Mouse (Mus musculus) brown adipose tissue, adult 24 weeks (tissue): ENCODE measurements around the gene Kdm1b. TPM values are rescaled to one million over a fixed set of nuclear protein-coding genes. Genes with fewer than 3 reads are reported as not detected.

Source experiments
- H3K27ac ChIP-seq: fragments of 200-500 bp; replicated peaks from 2 replicates; pipeline ENCODE4 v1.5.1; 2012; ENCODE audit warnings: low read depth, mild to moderate bottlenecking, low read length
- H3K4me1 ChIP-seq: fragments of 200-500 bp; 2 replicates; pipeline ENCODE4 v1.6.1; 2012; ENCODE audit warnings: low read length, mixed read lengths; ENCODE audit not compliant: control insufficient read depth, insufficient read depth, insufficient read length
- H3K4me3 ChIP-seq: fragments of 200-500 bp; 2 replicates; pipeline ENCODE4 v1.5.1; 2012; ENCODE audit warnings: low read depth, mild to moderate bottlenecking, low read length, moderate library complexity; ENCODE audit not compliant: insufficient read depth
- polyA plus RNA-seq: library from polyadenylated mRNA; stranded (reverse); fragments of >200 nt; gene quantifications from 2 replicates; pipeline ENCODE4 v1.2.4, GENCODE M21; 2012; ENCODE audit not compliant: missing spikeins, insufficient read depth, insufficient read length

Gene Kdm1b
- polyA plus RNA-seq, 1 experiment: 8.2 TPM

DNA sequence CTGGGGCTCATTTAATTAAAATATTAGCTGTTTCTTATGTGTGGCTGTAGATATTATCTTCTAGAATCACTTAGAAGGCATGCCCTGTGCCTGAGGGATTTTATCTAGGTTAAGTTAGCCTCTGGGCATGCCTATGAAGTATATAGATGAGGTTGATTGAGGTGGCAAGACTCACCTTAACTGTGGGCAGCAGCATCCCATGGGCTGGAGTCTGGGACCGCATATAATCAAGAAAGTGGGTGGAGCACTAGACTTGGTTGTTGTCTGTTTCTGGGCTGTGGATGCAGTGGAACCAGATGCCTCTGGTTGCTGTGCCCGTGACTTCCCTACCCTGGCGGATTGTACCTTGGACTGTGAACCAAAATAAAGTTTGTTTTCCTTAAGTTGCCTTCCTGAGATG, 68.8 kb downstream of the Kdm1b start:
- no peak overlapping the region for H3K27ac ChIP-seq
- H3K4me3 ChIP-seq: no peak overlapping the region
- no peaks in the 10 kb centered on the region for H3K4me1 ChIP-seq

- Histone ChIP-seq H3K4me3 (no peak overlapping the region), H3K4me1 (no peaks in the 10 kb centered on the region), H3K27ac (no peak overlapping the region)
These were observed 69.6 kb downstream of the Kdm1b start for GRCm38 (mm10) chr13:47112924-47113323.

DNA sequence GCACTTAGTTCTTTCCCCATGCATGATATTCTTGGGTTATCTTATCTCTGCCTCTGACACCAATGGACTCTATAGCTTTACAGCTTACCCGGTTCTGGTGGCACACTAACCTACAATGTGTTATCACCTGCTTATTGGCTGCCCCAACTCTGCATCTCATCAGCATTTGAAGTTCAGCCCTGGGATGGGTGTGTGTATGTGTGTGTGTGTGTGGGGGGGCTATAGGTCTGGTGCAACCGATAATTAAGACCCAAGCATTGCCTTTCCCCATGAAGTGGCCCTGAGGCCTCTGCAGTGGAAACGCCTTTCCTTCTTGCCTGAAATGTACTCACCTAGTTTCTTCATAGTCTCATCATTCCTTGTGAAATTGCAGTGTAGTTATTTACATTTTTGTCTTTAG, 72.7 kb downstream of the Kdm1b start:
- H3K4me1 ChIP-seq: no peaks in the 10 kb centered on the region
- no peak overlapping the region for H3K27ac ChIP-seq
- no peak overlapping the region for H3K4me3 ChIP-seq

GRCm38 (mm10) chr13:47121333-47121889, 78.1 kb downstream of the Kdm1b start:
- Histone ChIP-seq H3K4me1 (no peaks in the 10 kb centered on the region), H3K27ac (no peak overlapping the region), H3K4me3 (no peak overlapping the region)

- no peaks in the 10 kb centered on the region for H3K4me1 ChIP-seq
- peak within 1 kb of the TSS; percentile 46 for H3K4me3 ChIP-seq
- no peak within 1 kb of the TSS for H3K27ac ChIP-seq
These were observed 79.5 kb downstream of the Kdm1b start, which contains the start of gene Rnf144b for GRCm38 (mm10) chr13:47122537-47123430. Gene Rnf144b, plus strand, starts transcription at chr13:47122656.

GRCm38 (mm10) chr13:47124449-47124848, 81.2 kb downstream of the Kdm1b start:
- Histone ChIP-seq H3K4me1 (no peaks in the 10 kb centered on the region), H3K27ac (no peak overlapping the region), H3K4me3 (no peak overlapping the region)

GRCm38 (mm10) chr13:47124986-47125385, 81.7 kb downstream of the Kdm1b start:
- Histone ChIP-seq H3K4me1 (no peaks in the 10 kb centered on the region), H3K27ac (no peak overlapping the region), H3K4me3 (no peak overlapping the region)

- no peak overlapping the region for H3K4me3 ChIP-seq
These were observed 82.3 kb downstream of the Kdm1b start for GRCm38 (mm10) chr13:47125595-47125994.

GRCm38 (mm10) chr13:47129090-47129489, 85.8 kb downstream of the Kdm1b start:
- no peak overlapping the region for H3K27ac ChIP-seq
- H3K4me1 ChIP-seq: no peaks in the 10 kb centered on the region

More at GRCm38 (mm10) chr13:47125595-47125994, 82.3 kb downstream of the Kdm1b start:
- H3K4me1 ChIP-seq: no peaks in the 10 kb centered on the region
- H3K27ac ChIP-seq: no peak overlapping the region

DNA sequence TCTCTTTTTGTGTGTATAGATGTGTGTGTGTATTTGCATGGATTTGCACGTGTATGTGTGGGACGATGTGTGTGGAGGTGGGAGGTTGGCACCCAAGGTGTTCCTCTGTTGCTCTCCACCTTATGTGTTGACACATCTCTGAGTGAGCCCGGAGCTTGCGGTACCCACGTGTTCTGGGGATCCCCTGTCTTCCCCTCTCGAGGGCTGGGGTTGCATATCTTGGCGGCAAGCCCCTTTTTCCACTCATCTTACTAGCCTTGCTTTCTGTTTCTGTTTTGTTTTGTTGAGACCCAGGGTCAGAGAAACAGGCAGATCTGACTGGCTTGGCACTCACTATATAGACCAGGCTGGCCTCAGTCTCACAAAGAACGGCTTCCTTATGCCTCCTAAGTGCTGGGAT, 89.8 kb downstream of the Kdm1b start:
- H3K4me1 ChIP-seq: no peaks in the 10 kb centered on the region
- no peak overlapping the region for H3K27ac ChIP-seq
- H3K4me3 ChIP-seq: no peak overlapping the region

More at GRCm38 (mm10) chr13:47129090-47129489, 85.8 kb downstream of the Kdm1b start:
- H3K4me3 ChIP-seq: no peak overlapping the region

- Histone ChIP-seq H3K27ac (no peak overlapping the region), H3K4me1 (no peaks in the 10 kb centered on the region), H3K4me3 (no peak overlapping the region)
These were observed 91.5 kb downstream of the Kdm1b start for GRCm38 (mm10) chr13:47134836-47135235.

Other genes starting within 250 kb of the Kdm1b start
- gene Kif13a, start 113.6 kb upstream of the Kdm1b start, polyA plus RNA-seq: 8.9 and 15.1 TPM in 2 replicates
- gene Nhlrc1, start 28.6 kb upstream of the Kdm1b start, polyA plus RNA-seq: 0.67 and 1.3 TPM in 2 replicates
- 30.7 and 32.8 TPM in 2 replicates for gene Tpmt, start 1.2 kb downstream of the Kdm1b start, polyA plus RNA-seq
- gene Dek, start 62.7 kb downstream of the Kdm1b start, polyA plus RNA-seq: 26.1 and 38.2 TPM in 2 replicates
- 7.7 and 11.8 TPM in 2 replicates for gene Rnf144b, start 79.2 kb downstream of the Kdm1b start, polyA plus RNA-seq